Mouse (Mus musculus) ES-Bruce4 (cell line): Measurements from ENCODE around the gene Mab21l1.

ENCODE experiments used
- CTCF ChIP-seq: IDR thresholded peaks from one replicate; pipeline ENCODE4 v1.8.1; 2011; ENCODE audit warnings: low read depth, low read length
- EP300 ChIP-seq: IDR thresholded peaks from 2 replicates; pipeline ENCODE4 v1.6.1; 2011; ENCODE audit warnings: low read depth, low read length; ENCODE audit not compliant: insufficient read depth
- POLR2A ChIP-seq: IDR thresholded peaks from one replicate; pipeline ENCODE4 v1.8.1; 2011; ENCODE audit warnings: low read length; ENCODE audit not compliant: insufficient read depth

DNA sequence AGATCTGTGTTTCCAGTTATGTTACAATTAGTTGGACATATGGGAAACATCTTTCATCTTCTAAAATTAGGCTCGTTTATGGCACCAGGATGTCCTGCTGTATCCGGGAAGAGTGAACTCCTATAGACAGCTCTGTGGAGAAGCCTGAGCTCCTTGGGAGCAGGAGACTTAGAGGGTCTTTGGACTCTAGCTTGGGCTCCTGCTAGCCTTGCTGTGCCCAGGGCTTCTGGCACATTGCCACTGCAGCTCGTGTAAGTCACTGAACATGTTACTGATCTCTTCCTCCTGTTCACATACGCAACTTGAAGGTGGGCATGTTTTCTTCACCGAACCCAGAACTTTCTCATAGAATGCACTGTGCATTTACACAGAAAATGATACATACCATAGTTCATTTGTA is 9.9 kb downstream of the Mab21l1 start:
- TF ChIP-seq CTCF (no peak), POLR2A (no peak), EP300 (no peak)
